Mouse (Mus musculus) limb, embryonic 11.5 days (tissue): ENCODE data around the gene Alyref. TPM values are rescaled to one million over a fixed set of nuclear protein-coding genes. Genes with fewer than 3 reads are reported as not detected.

ENCODE experiments used
- ATAC-seq: fragments of 200-750 bp; cut with Nextera tagmentation; 2 replicates; pipeline ENCODE4 v1.8.0; 2017; ENCODE audit warnings: low read depth; ENCODE audit not compliant: insufficient number of reproducible peaks, low FRiP score, low TSS enrichment
- DNase-seq: peaks from one replicate; pipeline ENCODE4 v3.0.0-alpha.2; 2015; ENCODE audit warnings: low spot score
- H3K27ac ChIP-seq: fragments of 300-500 bp; sonication (generic); replicated peaks from 2 replicates; pipeline ENCODE4 v1.5.1; 2014; ENCODE audit warnings: low read depth, mild to moderate bottlenecking, low read length
- H3K27me3 ChIP-seq: fragments of 300-500 bp; sonication (generic); 2 replicates; pipeline ENCODE4 v1.6.1; 2014; ENCODE audit warnings: mild to moderate bottlenecking, low read length, mixed read lengths; ENCODE audit not compliant: control insufficient read depth, insufficient read depth
- H3K36me3 ChIP-seq: fragments of 300-500 bp; sonication (generic); 2 replicates; pipeline ENCODE4 v1.6.1; 2014; ENCODE audit warnings: mild to moderate bottlenecking, low read length, moderate library complexity, mixed read lengths; ENCODE audit not compliant: control insufficient read depth, insufficient read depth
- H3K4me1 ChIP-seq: fragments of 300-500 bp; sonication (generic); 2 replicates; pipeline ENCODE4 v1.6.1; 2014; ENCODE audit warnings: low read length, mixed read lengths; ENCODE audit not compliant: control insufficient read depth, insufficient read depth
- H3K4me2 ChIP-seq: fragments of 300-500 bp; sonication (generic); 2 replicates; pipeline ENCODE4 v1.6.1; 2014; ENCODE audit warnings: low read depth, mild to moderate bottlenecking, moderate library complexity; ENCODE audit not compliant: severe bottlenecking
- H3K4me3 ChIP-seq: fragments of 300-500 bp; sonication (generic); 2 replicates; pipeline ENCODE4 v1.5.1; 2014; ENCODE audit warnings: low read depth, low read length
- H3K9ac ChIP-seq: fragments of 300-500 bp; sonication (generic); 2 replicates; pipeline ENCODE4 v1.6.1; 2014; ENCODE audit warnings: mild to moderate bottlenecking, low read length
- H3K9me3 ChIP-seq: fragments of 300-500 bp; sonication (generic); 2 replicates; pipeline ENCODE4 v1.6.1; 2016; ENCODE audit warnings: low read length; ENCODE audit not compliant: control insufficient read depth
- WGBS: fragments of 180-500 bp; shearing (Covaris S2); extraction: QIAGEN DNeasy Blood & Tissue Kit; methylation state at CpG from one replicate; pipeline ENCODE4 v1.1.7; 2014; 5-methylcytosine and 5-hydroxymethylcytosine counted together
- polyA plus RNA-seq: library from polyadenylated mRNA; unstranded; fragments of >200 nt; fragmentation: Nextera tagmentation; extraction: Ambion mirVana; gene quantifications from 2 replicates; pipeline ENCODE4 v1.2.1, GENCODE M21; 2014

Alyref gene
- polyA plus RNA-seq, 1 experiment from 2014 or later: 850 TPM

GRCm38 (mm10) chr11:120633520-120634343 lies 35.6 kb upstream of the Alyref start, which contains the start of gene Mafg:
TSS of gene Mafg (minus strand) at chr11:120633600.
- Histone ChIP-seq H3K27ac (peak within 1 kb of the TSS; percentile 77), H3K4me1 (peaks cover 15% of the 10 kb centered on the region), H3K9ac (peak within 1 kb of the TSS; percentile 81), H3K4me2 (peak within 1 kb of the TSS; percentile 95), H3K36me3 (peaks cover 2% of the 10 kb centered on the region; the same call in 1 of the 2 replicates), H3K9me3 (no peaks in the 10 kb centered on the region), H3K4me3 (peak within 1 kb of the TSS; percentile 89), H3K27me3 (no peaks in the 10 kb centered on the region)
- ATAC-seq (peak; percentile 85), DNase-seq (peak; percentile 95)
- WGBS: 11% methylated on average over 58 of the region's 58 CpGs

GRCm38 (mm10) chr11:120632559-120633519 lies 34.7 kb upstream of the Alyref start:
- WGBS: 1% methylated on average over 92 of the region's 116 CpGs
- ATAC-seq: peak; percentile 74
- Histone ChIP-seq H3K27me3 (no peaks in the 10 kb centered on the region), H3K4me2 (peak overlapping the region; percentile 95), H3K9ac (peak overlapping the region; percentile 81), H3K9me3 (no peaks in the 10 kb centered on the region), H3K4me3 (peak overlapping the region; percentile 89), H3K36me3 (peaks cover 2% of the 10 kb centered on the region; the same call in 1 of the 2 replicates), H3K4me1 (peaks cover 15% of the 10 kb centered on the region), H3K27ac (peak overlapping the region; percentile 77)
- DNase-seq: peak; percentile 67

- Histone ChIP-seq H3K4me2 (peak overlapping the region; percentile 95), H3K9me3 (no peaks in the 10 kb centered on the region), H3K4me1 (peaks cover 15% of the 10 kb centered on the region), H3K4me3 (peak overlapping the region; percentile 89), H3K27ac (peak overlapping the region; percentile 77; the same call in 1 of the 2 replicates), H3K27me3 (no peaks in the 10 kb centered on the region), H3K9ac (peak overlapping the region; percentile 81), H3K36me3 (peaks cover 2% of the 10 kb centered on the region; the same call in 1 of the 2 replicates)
- WGBS: 62% methylated on average over 4 of the region's 4 CpGs
- DNase-seq: no peak
- no peak for ATAC-seq
Measured at GRCm38 (mm10) chr11:120631726-120632448, 33.7 kb upstream of the Alyref start.

GRCm38 (mm10) chr11:120630881-120631725 lies 32.9 kb upstream of the Alyref start:
- H3K27me3 ChIP-seq: no peaks in the 10 kb centered on the region
- H3K9me3 ChIP-seq: no peaks in the 10 kb centered on the region
- H3K4me2 ChIP-seq: no peak overlapping the region
- peak overlapping the region; percentile 8; the same call in 1 of the 2 replicates for H3K9ac ChIP-seq
- DNase-seq: no peak
- no peak overlapping the region for H3K4me3 ChIP-seq
- 43% methylated on average over 7 of the region's 7 CpGs for WGBS
- peaks cover 2% of the 10 kb centered on the region; the same call in 1 of the 2 replicates for H3K36me3 ChIP-seq
- ATAC-seq: no peak
- no peak overlapping the region for H3K27ac ChIP-seq
- H3K4me1 ChIP-seq: peaks cover 15% of the 10 kb centered on the region

- 0 out of 2 replicates have a peak overlapping the region, but pooled peaks have one; percentile 12 for H3K4me2 ChIP-seq
- ATAC-seq: no peak
- peaks cover 18% of the 10 kb centered on the region for H3K4me1 ChIP-seq
- H3K9ac ChIP-seq: peak overlapping the region; percentile 23; the same call in 1 of the 2 replicates
- WGBS: 67% methylated on average over 5 of the region's 5 CpGs
- H3K9me3 ChIP-seq: no peaks in the 10 kb centered on the region
- no peak overlapping the region for H3K27ac ChIP-seq
- peaks cover 2% of the 10 kb centered on the region; the same call in 1 of the 2 replicates for H3K36me3 ChIP-seq
- no peaks in the 10 kb centered on the region for H3K27me3 ChIP-seq
- DNase-seq: no peak
- no peak overlapping the region for H3K4me3 ChIP-seq
Measured at GRCm38 (mm10) chr11:120630401-120630871, 32.3 kb upstream of the Alyref start.

- no peak overlapping the region for H3K4me2 ChIP-seq
- 58% methylated on average over 7 of the region's 7 CpGs for WGBS
- DNase-seq (no peak), ATAC-seq (no peak)
- no peak overlapping the region for H3K27ac ChIP-seq
- peak overlapping the region; percentile 23; the same call in 1 of the 2 replicates for H3K9ac ChIP-seq
- no peaks in the 10 kb centered on the region for H3K27me3 ChIP-seq
- no peaks in the 10 kb centered on the region for H3K9me3 ChIP-seq
- H3K36me3 ChIP-seq: peaks cover 2% of the 10 kb centered on the region; the same call in 1 of the 2 replicates
- H3K4me1 ChIP-seq: peaks cover 23% of the 10 kb centered on the region
- no peak overlapping the region for H3K4me3 ChIP-seq
Measured at GRCm38 (mm10) chr11:120629911-120630310, 31.7 kb upstream of the Alyref start.

- H3K27me3 ChIP-seq: no peaks in the 10 kb centered on the region
- no peak overlapping the region for H3K27ac ChIP-seq
- 81% methylated on average over 23 of the region's 23 CpGs for WGBS
- H3K36me3 ChIP-seq: peaks cover 2% of the 10 kb centered on the region; the same call in 1 of the 2 replicates
- no peak overlapping the region for H3K4me2 ChIP-seq
- no peak for ATAC-seq
- no peak overlapping the region for H3K9ac ChIP-seq
- no peak overlapping the region for H3K4me3 ChIP-seq
- H3K4me1 ChIP-seq: peaks cover 23% of the 10 kb centered on the region
- H3K9me3 ChIP-seq: no peaks in the 10 kb centered on the region
- no peak for DNase-seq
Measured at GRCm38 (mm10) chr11:120629341-120629730, 31.2 kb upstream of the Alyref start.
